Mouse (Mus musculus) CH12.LX (cell line): ENCODE data around the gene Opcml.

Source experiments
- CHD1 ChIP-seq: IDR thresholded peaks from 2 replicates; pipeline ENCODE4 v1.6.1; 2012; ENCODE audit warnings: low read depth, low read length, improper control_type of control experiment, inconsistent platforms
- CTCF ChIP-seq, 2 experiments: IDR thresholded peaks in 1 of 2; conservative IDR thresholded peaks in 1 of 2; 2 replicates each; pipeline ENCODE4 v1.5.1; 2011 to 2012; ENCODE audit warnings: low read depth in 2 of 2, low read length in 2 of 2, improper control_type of control experiment in 1 of 2, inconsistent platforms in 1 of 2, mild to moderate bottlenecking in 1 of 2, moderate library complexity in 1 of 2
- HCFC1 ChIP-seq: IDR thresholded peaks from 2 replicates; pipeline ENCODE4 v1.6.1; 2012; ENCODE audit warnings: low read depth, mild to moderate bottlenecking, inconsistent platforms, low read length, improper control_type of control experiment
- POLR2A ChIP-seq: IDR thresholded peaks from 2 replicates; pipeline ENCODE4 v1.6.1; 2011; ENCODE audit warnings: low read depth, mild to moderate bottlenecking, improper control_type of control experiment, low read length
- TCF12 ChIP-seq: IDR thresholded peaks from 2 replicates; pipeline ENCODE4 v1.6.1; 2014; ENCODE audit warnings: low read depth, mild to moderate bottlenecking, inconsistent platforms, low read length, improper control_type of control experiment
- USF2 ChIP-seq: conservative IDR thresholded peaks from 2 replicates; pipeline ENCODE4 v1.6.1; 2011; ENCODE audit warnings: low read depth, low read length, improper control_type of control experiment
- ZC3H11A ChIP-seq: IDR thresholded peaks from 2 replicates; pipeline ENCODE4 v1.6.1; 2012; ENCODE audit warnings: low read depth, mild to moderate bottlenecking, inconsistent platforms, low read length, improper control_type of control experiment

DNA sequence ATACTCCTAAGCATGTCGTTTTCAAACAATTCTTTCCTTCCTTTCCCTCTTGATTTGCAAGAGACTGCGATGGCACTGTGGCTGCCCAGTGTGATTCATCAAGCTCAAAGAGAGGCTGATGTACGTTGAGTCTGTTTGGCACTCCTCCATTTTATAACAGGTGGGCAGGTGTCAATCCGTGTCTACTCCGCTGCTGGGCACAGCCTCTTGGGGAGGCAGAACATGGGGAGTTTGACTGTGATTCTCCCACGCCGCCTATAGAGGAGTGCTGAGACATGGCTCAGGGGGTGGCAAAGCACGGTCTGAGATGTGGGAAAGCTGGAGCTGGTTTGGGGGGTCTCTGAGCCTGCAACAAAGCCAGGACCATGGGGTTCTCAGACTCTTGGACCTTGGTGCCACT lies 513.1 kb downstream of the Opcml start:
- TF ChIP-seq CTCF (conservative IDR thresholded peaks at IDR 0.05 in 1 of 2, IDR thresholded peaks at IDR 0.05 in 1 of 2; ENCODE audit: low read depth in 2 of 2, low read length in 2 of 2) (no peak), POLR2A (no peak), CHD1 (no peak), TCF12 (no peak), USF2 (no peak), HCFC1 (no peak), ZC3H11A (no peak)
